9 mouse cellular contexts compared by ENCODE assay signal in the genomic region with DNA sequence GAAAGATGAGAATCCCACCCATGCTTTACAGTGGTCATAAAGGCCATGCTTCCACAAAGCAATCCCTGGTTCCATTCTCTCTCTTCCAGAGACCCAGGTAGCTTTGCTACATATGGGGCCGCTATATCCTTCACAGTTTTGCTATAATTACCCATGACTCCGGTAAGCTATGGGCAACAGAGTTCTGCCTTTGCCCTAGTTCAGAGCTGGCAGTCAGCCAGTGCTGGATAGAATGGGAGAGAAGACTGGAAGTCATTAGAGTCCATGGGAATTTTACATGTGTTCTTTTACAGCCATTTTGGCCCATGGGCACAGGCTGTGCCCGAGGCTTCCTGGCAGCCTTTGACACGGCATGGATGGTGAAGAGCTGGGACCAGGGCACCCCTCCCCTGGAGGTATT.
DNase-seq lines count a peak whose midpoint lies in the region; ATAC-seq and TF ChIP-seq lines count a peak whose summit lies in the region.
"Had no signal": no experiment of that assay in that cellular context is flagged by ENCODE, and none has a peak within 500 bp of the region (broad histone marks: within the 10 kb centered on the region; RNA-seq: fewer than 3 reads in every experiment).

No protein-coding gene starts in this region.

- TF ChIP-seq EP300 in heart, postnatal 0 days (IDR thresholded peaks at IDR 0.05; ENCODE audit: low read depth), result no peak

- no peak for ATAC-seq in kidney, embryonic 15.5 days (replicated peaks; ENCODE audit: low FRiP score)
- no peak for ATAC-seq in heart, postnatal 0 days (ENCODE audit: insufficient read depth, low read depth)
- no peak for ATAC-seq in forebrain, embryonic 11.5 days (replicated peaks; ENCODE audit: low FRiP score)
- ATAC-seq: forebrain, embryonic 13.5 days had no signal

- H3K9me3 ChIP-seq in kidney, embryonic 15.5 days (replicated peaks), result no peaks in the 10 kb centered on the region
- H3K9me3 ChIP-seq in heart, postnatal 0 days (replicated peaks; ENCODE audit: control insufficient read depth, low read length), result no peaks in the 10 kb centered on the region
- H3K9me3 ChIP-seq in forebrain, embryonic 11.5 days (ENCODE audit: control insufficient read depth, low read length), result no peaks in the 10 kb centered on the region
- H3K9me3 ChIP-seq: forebrain, embryonic 13.5 days; limb, embryonic 15.5 days had no signal

- DNase-seq in kidney, adult 11 months, result peak; percentile 28
- DNase-seq in adipocyte (ENCODE audit: low spot score), result peak; percentile 76
- peak; percentile 48 for DNase-seq in cerebellum, adult 11 months
- DNase-seq in heart, postnatal 0 days (ENCODE audit: low spot score), result peak; percentile 25
- DNase-seq in thymus, postnatal 4 days, result no peak
- DNase-seq in forebrain, embryonic 11.5 days (ENCODE audit: low spot score), result no peak

- WGBS in kidney, embryonic 15.5 days, result 87% methylated on average over 4 of the region's 4 CpGs
- 46% methylated on average over 4 of the region's 4 CpGs for WGBS in heart, postnatal 0 days
- WGBS in forebrain, embryonic 11.5 days, result 89% methylated on average over 4 of the region's 4 CpGs

- no peak overlapping the region for H3K4me2 ChIP-seq in kidney, embryonic 15.5 days
- no peak overlapping the region for H3K4me2 ChIP-seq in heart, postnatal 0 days (ENCODE audit: low read depth, low read length)
- no peak overlapping the region for H3K4me2 ChIP-seq in forebrain, embryonic 11.5 days (ENCODE audit: low read depth, low read length, severe bottlenecking)
- H3K4me2 ChIP-seq: forebrain, embryonic 13.5 days; limb, embryonic 15.5 days had no signal

- no peaks in the 10 kb centered on the region for H3K27me3 ChIP-seq in kidney, embryonic 15.5 days
- no peaks in the 10 kb centered on the region for H3K27me3 ChIP-seq in heart, postnatal 0 days (ENCODE audit: control insufficient read depth, insufficient read depth, low read length)
- H3K27me3 ChIP-seq in forebrain, embryonic 11.5 days (ENCODE audit: control insufficient read depth, insufficient read depth, low read length), result no peaks in the 10 kb centered on the region
- H3K27me3 ChIP-seq: forebrain, embryonic 13.5 days had no signal

- no peak for TF ChIP-seq CTCF in heart, postnatal 0 days (IDR thresholded peaks at IDR 0.05; ENCODE audit: low read depth)

- H3K4me3 ChIP-seq in kidney, embryonic 15.5 days (replicated peaks), result no peak overlapping the region
- no peak overlapping the region for H3K4me3 ChIP-seq in heart, postnatal 0 days (ENCODE audit: low read depth, low read length)
- H3K4me3 ChIP-seq in forebrain, embryonic 11.5 days (ENCODE audit: low read depth, low read length), result no peak overlapping the region
- H3K4me3 ChIP-seq: forebrain, embryonic 13.5 days; limb, embryonic 15.5 days had no signal

- H3K4me1 ChIP-seq in kidney, embryonic 15.5 days, result peaks cover 8% of the 10 kb centered on the region; the same call in 1 of the 2 replicates
- peaks cover 45% of the 10 kb centered on the region for H3K4me1 ChIP-seq in heart, postnatal 0 days (ENCODE audit: control insufficient read depth, insufficient read depth)
- H3K4me1 ChIP-seq in forebrain, embryonic 11.5 days (replicated peaks; ENCODE audit: control insufficient read depth, insufficient read depth, low read length), result no peaks in the 10 kb centered on the region

- peaks cover 13% of the 10 kb centered on the region for H3K36me3 ChIP-seq in kidney, embryonic 15.5 days
- H3K36me3 ChIP-seq in heart, postnatal 0 days (replicated peaks; ENCODE audit: control insufficient read depth, insufficient read depth, low read length), result peaks cover 91% of the 10 kb centered on the region
- H3K36me3 ChIP-seq in forebrain, embryonic 11.5 days (ENCODE audit: control insufficient read depth, insufficient read depth, low read length), result no peaks in the 10 kb centered on the region
- H3K36me3 ChIP-seq: limb, embryonic 15.5 days had no signal

- no peak overlapping the region for H3K27ac ChIP-seq in kidney, embryonic 15.5 days
- peak overlapping the region; percentile 50 for H3K27ac ChIP-seq in heart, postnatal 0 days (ENCODE audit: low read depth)
- no peak overlapping the region for H3K27ac ChIP-seq in forebrain, embryonic 11.5 days (ENCODE audit: low read depth, low read length)
- H3K27ac ChIP-seq: forebrain, embryonic 13.5 days; limb, embryonic 15.5 days had no signal

- no peak overlapping the region for H3K9ac ChIP-seq in kidney, embryonic 15.5 days
- no peak overlapping the region for H3K9ac ChIP-seq in heart, postnatal 0 days (replicated peaks; ENCODE audit: low read depth, low read length)
- no peak overlapping the region for H3K9ac ChIP-seq in forebrain, embryonic 11.5 days (ENCODE audit: low read length)
- H3K9ac ChIP-seq: forebrain, embryonic 13.5 days; limb, embryonic 15.5 days had no signal

Comparison
In these comparisons a context has a peak if more than half of its experiments do, and no peak if none do; other contexts are left out.
1. DNase-seq: peak in kidney, adult 11 months (single experiment), adipocyte (single experiment), cerebellum, adult 11 months (single experiment) and heart, postnatal 0 days (single experiment); none in thymus, postnatal 4 days (single experiment) and forebrain, embryonic 11.5 days (single experiment).